Mouse (Mus musculus): Measurements from ENCODE around the gene Gm10663.

The Gm10663 gene

DNA sequence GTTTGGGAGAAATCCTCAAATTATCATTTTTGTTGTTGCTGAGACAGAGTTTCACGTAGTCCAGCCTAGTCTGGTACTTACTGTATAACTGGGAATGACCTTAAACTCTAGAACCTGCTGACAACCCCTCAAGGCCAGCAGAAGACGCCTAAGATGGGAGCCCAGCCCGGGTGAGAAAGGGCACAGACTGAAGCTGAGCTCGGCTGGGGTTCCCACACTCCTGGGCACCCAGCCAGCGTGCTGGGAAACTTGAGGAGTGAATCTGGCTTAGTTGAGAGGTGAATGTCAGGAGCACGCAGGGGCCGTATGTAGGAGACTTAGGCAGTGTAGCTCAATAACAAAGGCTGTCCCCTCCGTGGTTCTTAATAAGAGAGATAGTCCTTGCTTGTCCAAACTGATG lies 12.9 kb downstream of the Gm10663 start:
- no peak for DNase-seq (ENCODE audit: low spot score in 2 of 2)

DNA sequence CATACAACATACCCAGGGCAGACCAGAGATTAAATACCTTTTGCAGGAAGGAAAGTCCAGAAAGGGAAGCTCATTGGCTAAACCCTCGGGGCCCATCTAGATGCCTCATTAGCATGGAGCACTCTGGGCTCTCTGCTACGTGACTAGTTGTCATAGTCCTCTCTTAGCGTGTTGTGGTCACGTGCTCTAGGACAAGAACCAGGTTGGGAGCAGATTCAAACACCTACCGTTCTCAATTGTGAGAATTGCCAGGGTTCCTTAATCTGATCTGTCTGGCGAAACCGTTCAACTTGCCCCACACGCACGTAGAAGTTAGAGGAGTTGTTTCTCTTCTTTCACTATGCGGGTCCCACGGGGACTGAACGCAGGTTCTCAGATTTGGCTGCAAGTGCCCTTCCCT lies 13.3 kb downstream of the Gm10663 start:
- DNase-seq (ENCODE audit: low spot score in 2 of 2): no peak

- DNase-seq (ENCODE audit: low spot score in 2 of 2): no peak
Observed at GRCm38 (mm10) chr8:65089781-65090180, 14.9 kb downstream of the Gm10663 start.

- DNase-seq (ENCODE audit: low spot score in 2 of 2): no peak
Observed at GRCm38 (mm10) chr8:65097760-65098415, 23.1 kb downstream of the Gm10663 start.

GRCm38 (mm10) chr8:65099735-65100134 lies 24.9 kb downstream of the Gm10663 start:
- DNase-seq (ENCODE audit: low spot score in 2 of 2): no peak

DNA sequence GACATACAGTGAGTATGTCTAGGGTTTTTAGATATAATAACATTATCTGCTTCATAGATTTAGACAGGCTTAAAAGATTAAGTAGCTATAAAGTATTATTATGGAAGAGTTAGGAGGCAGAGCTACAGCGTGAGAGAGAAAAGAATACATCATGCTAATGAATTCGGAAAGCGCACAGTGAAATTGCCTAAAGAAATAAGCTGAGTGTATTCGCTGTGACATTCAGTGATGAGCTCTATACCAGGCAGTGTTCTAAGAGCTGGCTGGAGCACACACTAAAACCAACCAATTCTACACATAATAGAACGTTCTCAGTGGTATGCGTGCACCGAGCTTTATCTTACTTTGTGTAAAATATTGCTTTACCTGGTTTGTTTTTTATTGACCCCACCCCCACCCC lies 28.8 kb downstream of the Gm10663 start:
- no peak for DNase-seq (ENCODE audit: low spot score in 2 of 2)

DNA sequence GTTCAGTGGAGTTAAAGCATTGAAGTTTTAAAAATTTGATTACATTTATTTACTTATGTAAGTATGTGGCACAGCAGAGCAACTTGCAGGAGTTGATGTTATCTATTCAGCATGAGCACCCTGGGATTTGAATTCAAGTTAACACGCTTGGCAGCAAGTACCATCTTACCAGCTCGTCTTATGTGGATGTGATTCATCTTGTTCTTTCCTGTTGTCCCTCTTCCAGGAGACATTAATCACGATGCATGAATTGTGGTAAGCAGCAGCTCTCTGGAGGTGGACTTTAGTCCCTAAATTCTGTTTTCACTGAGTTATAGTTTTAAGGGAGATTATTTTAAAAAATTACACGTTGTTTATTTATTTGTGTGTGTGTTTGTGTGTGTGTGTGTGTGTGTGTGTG lies 29.2 kb downstream of the Gm10663 start:
- no peak for DNase-seq (ENCODE audit: low spot score in 2 of 2)

GRCm38 (mm10) chr8:65107936-65108718 lies 33.3 kb downstream of the Gm10663 start:
- no peak for DNase-seq (ENCODE audit: low spot score in 2 of 2)

- no peak for DNase-seq (ENCODE audit: low spot score in 2 of 2)
Observed at GRCm38 (mm10) chr8:65108936-65109335, 34.1 kb downstream of the Gm10663 start.

DNA sequence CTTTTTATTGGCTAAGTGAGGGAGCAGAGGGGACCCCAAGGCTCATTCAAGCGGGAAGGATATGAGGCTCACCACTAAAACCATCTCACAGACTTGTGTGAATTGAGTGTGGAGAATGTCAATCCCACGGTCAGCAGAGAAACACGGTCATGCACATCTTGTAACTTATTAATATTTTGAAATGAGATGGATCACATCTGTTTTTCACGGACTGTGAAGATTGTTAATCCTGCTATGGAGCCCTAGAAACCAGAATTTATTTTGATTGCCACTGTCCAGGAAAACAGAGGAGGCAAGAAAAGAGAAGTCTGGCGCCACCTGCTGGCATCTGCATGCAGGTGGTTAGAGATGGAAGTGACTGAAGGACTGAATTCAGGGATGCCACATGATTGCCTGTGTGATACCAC lies 35.5 kb downstream of the Gm10663 start:
- peak; percentile 17 to 63 for DNase-seq (ENCODE audit: low spot score in 2 of 2)

GRCm38 (mm10) chr8:65112092-65112491 lies 37.3 kb downstream of the Gm10663 start:
- DNase-seq (ENCODE audit: low spot score in 2 of 2): no peak

- DNase-seq (ENCODE audit: low spot score in 2 of 2): no peak
Observed at GRCm38 (mm10) chr8:65126014-65126413, 51.2 kb downstream of the Gm10663 start.

GRCm38 (mm10) chr8:65126454-65126853 lies 51.6 kb downstream of the Gm10663 start:
- DNase-seq (ENCODE audit: low spot score in 2 of 2): no peak
